Mouse (Mus musculus) cerebellum, postnatal 36 days (tissue): ENCODE measurements at regions not wholly inside any gene's neighbourhood (a gene's known extent, or its start where the extent isn't known, plus 50 kb on each side); places are given as distances from the start of the nearest gene placed in this dataset.

ENCODE experiments used
- DNase-seq, 2 experiments: peaks; one replicate each; pipeline ENCODE4 v3.0.0; 2021 to 2022; ENCODE audit warnings: mixed read lengths in 2 of 2

DNA sequence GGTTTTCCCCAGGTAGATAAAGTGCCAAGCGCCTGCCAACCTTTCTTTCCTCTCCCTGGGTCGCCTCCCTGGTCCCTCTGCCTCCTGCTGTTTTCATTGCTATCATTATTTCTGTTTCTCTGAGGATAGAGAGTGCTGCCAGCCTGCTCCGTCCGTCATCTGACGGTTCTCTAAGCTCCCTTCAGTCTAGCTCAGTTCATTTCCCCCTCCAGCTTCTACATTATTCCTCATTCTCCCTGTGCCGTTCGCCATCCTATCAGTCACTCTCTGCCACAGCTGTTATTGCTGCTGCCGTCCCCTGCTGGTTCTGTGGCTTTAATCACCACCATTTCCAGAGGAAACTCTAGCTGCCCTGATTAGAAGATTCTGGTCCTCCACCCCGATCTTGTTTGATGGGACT, 84.7 kb upstream of the Rfx3 start:
- DNase-seq: no peak

GRCm38 (mm10) chr19:28092252-28092651, 81.3 kb upstream of the Rfx3 start:
- no peak for DNase-seq

- peak in 1 of 2 experiments; percentile 3 for DNase-seq
These were observed 76.9 kb upstream of the Rfx3 start for GRCm38 (mm10) chr19:28087607-28088546.

DNA sequence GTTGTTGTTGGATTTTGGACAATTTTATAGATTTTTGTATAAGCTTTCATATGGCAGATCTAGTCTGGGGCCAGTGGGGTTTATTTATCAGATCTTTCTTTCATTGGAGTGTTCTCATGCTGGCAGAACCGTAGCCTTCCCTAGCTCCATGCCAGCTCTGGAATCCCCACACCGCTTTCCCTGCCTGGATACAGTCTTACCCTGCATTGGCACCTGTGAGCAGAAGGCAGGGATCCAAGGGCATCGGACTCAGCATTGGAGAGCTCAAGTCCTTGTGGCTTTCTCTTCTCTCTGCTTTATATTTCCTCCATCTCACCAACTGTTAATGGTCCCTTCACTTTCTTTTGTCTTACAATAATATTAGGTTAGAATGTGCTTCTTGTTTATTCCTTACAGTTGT, 59.4 kb upstream of the Rfx3 start:
- no peak for DNase-seq
